Mouse (Mus musculus): ENCODE data around the gene Tfeb. TPM values are rescaled to one million over a fixed set of nuclear protein-coding genes. Genes with fewer than 3 reads are reported as not detected.

Tfeb gene
- polyA plus RNA-seq, 1 experiment: 36.4 TPM

GRCm38 (mm10) chr17:47737271-47738065 lies 638 bp downstream of the Tfeb start:
- H3K4me1 ChIP-seq (ENCODE audit: control insufficient read depth, insufficient read depth, low read length): 0 out of 2 replicates have a peak, but pooled peaks cover 9% of the 10 kb centered on the region
- peak overlapping the region; percentile 96 for H3K27ac ChIP-seq (ENCODE audit: insufficient read depth, low read depth, low read length)
- no peaks in the 10 kb centered on the region for H3K27me3 ChIP-seq (replicated peaks; ENCODE audit: control insufficient read depth, insufficient read depth, low read length)
- no peaks in the 10 kb centered on the region for H3K36me3 ChIP-seq (ENCODE audit: control insufficient read depth, insufficient read depth, low read length)
- peak; percentile 97 for DNase-seq
- 2% methylated on average over 55 of the region's 60 CpGs for WGBS
- no peak for TF ChIP-seq CTCF (conservative IDR thresholded peaks at IDR 0.05; ENCODE audit: insufficient read depth, insufficient read length, low read depth, low read length)
- H3K4me3 ChIP-seq (ENCODE audit: insufficient read depth, low read depth, low read length): peak overlapping the region; percentile 86

- no peak for TF ChIP-seq POLR2A (IDR thresholded peaks at IDR 0.05; ENCODE audit: low read depth, low read length)
- TF ChIP-seq CTCF (conservative IDR thresholded peaks at IDR 0.05; ENCODE audit: insufficient read depth, insufficient read length, low read depth, low read length): no peak
- peak; percentile 86 for DNase-seq
- Histone ChIP-seq H3K4me1 (ENCODE audit: control insufficient read depth, insufficient read depth, low read length) (0 out of 2 replicates have a peak, but pooled peaks cover 9% of the 10 kb centered on the region), H3K36me3 (ENCODE audit: control insufficient read depth, insufficient read depth, low read length) (no peaks in the 10 kb centered on the region), H3K27ac (ENCODE audit: insufficient read depth, low read depth, low read length) (peak overlapping the region; percentile 92), H3K4me3 (ENCODE audit: insufficient read depth, low read depth, low read length) (peak overlapping the region; percentile 86), H3K27me3 (replicated peaks; ENCODE audit: control insufficient read depth, insufficient read depth, low read length) (no peaks in the 10 kb centered on the region)
- WGBS: 2% methylated on average over 57 of the region's 61 CpGs
Observed at GRCm38 (mm10) chr17:47738066-47738878, 1.4 kb downstream of the Tfeb start.

DNA sequence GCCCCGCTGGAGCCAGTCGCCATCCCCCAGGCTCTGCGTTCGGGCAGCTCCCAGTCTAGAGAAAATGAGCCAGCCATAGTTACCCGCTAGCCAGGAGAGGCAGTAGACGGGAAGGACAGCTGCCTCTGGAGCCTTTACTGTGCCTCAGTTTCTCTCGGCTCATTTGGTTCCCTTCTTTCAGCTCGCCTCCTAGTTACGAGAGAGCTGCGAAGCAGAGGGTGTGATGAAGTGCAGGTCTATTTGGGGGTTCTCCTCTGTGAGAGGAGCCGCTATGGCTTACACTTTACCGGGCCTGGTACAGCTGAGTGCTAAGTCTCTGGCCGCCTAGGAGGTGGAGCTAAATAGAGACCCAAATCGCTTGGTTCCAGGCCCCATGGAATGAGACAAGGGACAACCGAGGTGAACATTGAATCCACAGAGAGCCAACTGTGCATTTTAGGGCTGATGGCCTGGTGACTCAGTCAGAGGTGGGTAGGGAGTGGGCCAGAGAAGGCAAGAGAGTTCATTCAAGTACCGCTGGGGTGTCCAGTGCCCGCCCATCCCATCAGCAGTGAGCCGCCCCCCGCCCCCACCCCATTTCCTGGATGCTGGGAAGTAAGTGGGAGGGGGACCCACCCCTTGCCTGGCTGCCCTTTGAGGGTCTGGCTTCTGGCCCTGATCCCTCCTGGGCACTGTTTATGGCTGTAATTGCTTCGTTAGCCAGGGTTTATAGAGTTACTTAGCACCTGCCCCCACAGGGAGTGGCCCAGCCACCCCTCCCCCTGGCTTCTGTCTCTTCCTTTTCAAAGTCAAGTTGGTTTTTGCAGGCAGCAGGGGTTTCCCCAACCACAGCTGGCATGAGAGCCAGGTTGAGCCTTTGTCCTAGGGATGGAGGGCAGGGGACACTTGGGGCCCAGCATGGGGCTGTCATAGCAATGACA lies 2.3 kb downstream of the Tfeb start:
- TF ChIP-seq CTCF (conservative IDR thresholded peaks at IDR 0.05; ENCODE audit: insufficient read depth, insufficient read length, low read depth, low read length) (no peak), POLR2A (IDR thresholded peaks at IDR 0.05; ENCODE audit: low read depth, low read length) (no peak)
- Histone ChIP-seq H3K4me1 (ENCODE audit: control insufficient read depth, insufficient read depth, low read length) (0 out of 2 replicates have a peak, but pooled peaks cover 9% of the 10 kb centered on the region), H3K4me3 (ENCODE audit: insufficient read depth, low read depth, low read length) (peak overlapping the region; percentile 86), H3K36me3 (ENCODE audit: control insufficient read depth, insufficient read depth, low read length) (no peaks in the 10 kb centered on the region), H3K27me3 (replicated peaks; ENCODE audit: control insufficient read depth, insufficient read depth, low read length) (no peaks in the 10 kb centered on the region), H3K27ac (ENCODE audit: insufficient read depth, low read depth, low read length) (peak overlapping the region; percentile 78)
- DNase-seq: peak; percentile 48
- WGBS: 17% methylated on average over 20 of the region's 20 CpGs

- no peak for DNase-seq
- H3K4me1 ChIP-seq (ENCODE audit: control insufficient read depth, insufficient read depth, low read length): 0 out of 2 replicates have a peak, but pooled peaks cover 9% of the 10 kb centered on the region
- H3K27ac ChIP-seq (ENCODE audit: insufficient read depth, low read depth, low read length): no peak overlapping the region
- H3K4me3 ChIP-seq (ENCODE audit: insufficient read depth, low read depth, low read length): no peak overlapping the region
- no peaks in the 10 kb centered on the region for H3K27me3 ChIP-seq (replicated peaks; ENCODE audit: control insufficient read depth, insufficient read depth, low read length)
- WGBS: 79% methylated on average over 2 of the region's 2 CpGs
- TF ChIP-seq CTCF (conservative IDR thresholded peaks at IDR 0.05; ENCODE audit: insufficient read depth, insufficient read length, low read depth, low read length) (no peak), POLR2A (IDR thresholded peaks at IDR 0.05; ENCODE audit: low read depth, low read length) (no peak)
- H3K36me3 ChIP-seq (ENCODE audit: control insufficient read depth, insufficient read depth, low read length): no peaks in the 10 kb centered on the region
Observed at GRCm38 (mm10) chr17:47740186-47740585, 3.4 kb downstream of the Tfeb start.

GRCm38 (mm10) chr17:47742991-47743734 lies 6.3 kb downstream of the Tfeb start:
- 57% methylated on average over 16 of the region's 16 CpGs for WGBS
- peak; percentile 35; the same call in 1 of the 2 replicates for TF ChIP-seq CTCF (conservative IDR thresholded peaks at IDR 0.05; ENCODE audit: insufficient read depth, insufficient read length, low read depth, low read length)
- TF ChIP-seq POLR2A (IDR thresholded peaks at IDR 0.05; ENCODE audit: low read depth, low read length): no peak
- no peak for DNase-seq
- no peak overlapping the region for H3K4me3 ChIP-seq (ENCODE audit: insufficient read depth, low read depth, low read length)
- no peak overlapping the region for H3K27ac ChIP-seq (ENCODE audit: insufficient read depth, low read depth, low read length)
- H3K27me3 ChIP-seq (replicated peaks; ENCODE audit: control insufficient read depth, insufficient read depth, low read length): no peaks in the 10 kb centered on the region
- H3K36me3 ChIP-seq (ENCODE audit: control insufficient read depth, insufficient read depth, low read length): no peaks in the 10 kb centered on the region
- H3K4me1 ChIP-seq (ENCODE audit: control insufficient read depth, insufficient read depth, low read length): 0 out of 2 replicates have a peak, but pooled peaks cover 9% of the 10 kb centered on the region

DNA sequence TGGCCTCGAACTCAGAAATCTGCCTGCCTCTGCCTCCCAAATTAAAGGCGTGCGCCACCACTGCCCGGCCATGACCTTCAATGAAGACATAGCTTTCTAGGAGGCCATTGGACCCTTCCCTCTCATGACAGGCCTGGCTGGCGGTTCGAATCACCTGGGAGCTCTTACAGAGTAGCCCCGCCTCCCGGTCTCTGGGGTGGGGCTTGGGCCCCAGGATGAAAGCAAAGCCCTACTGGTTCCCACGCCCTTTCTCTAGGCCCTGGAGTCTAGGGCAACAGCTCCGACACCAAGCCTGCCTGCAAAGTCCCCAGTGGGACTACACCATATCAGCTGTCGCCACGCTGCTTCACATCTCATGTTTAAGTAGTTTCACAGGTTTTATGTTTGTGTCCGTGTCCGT lies 7.3 kb downstream of the Tfeb start:
- DNase-seq: no peak
- 97% methylated on average over 14 of the region's 14 CpGs for WGBS
- H3K27me3 ChIP-seq (replicated peaks; ENCODE audit: control insufficient read depth, insufficient read depth, low read length): no peaks in the 10 kb centered on the region
- H3K27ac ChIP-seq (ENCODE audit: insufficient read depth, low read depth, low read length): no peak overlapping the region
- peaks cover 15% of the 10 kb centered on the region; the same call in 1 of the 2 replicates for H3K4me1 ChIP-seq (ENCODE audit: control insufficient read depth, insufficient read depth, low read length)
- no peak overlapping the region for H3K4me3 ChIP-seq (ENCODE audit: insufficient read depth, low read depth, low read length)
- no peaks in the 10 kb centered on the region for H3K36me3 ChIP-seq (ENCODE audit: control insufficient read depth, insufficient read depth, low read length)
- TF ChIP-seq CTCF (conservative IDR thresholded peaks at IDR 0.05; ENCODE audit: insufficient read depth, insufficient read length, low read depth, low read length) (no peak), POLR2A (IDR thresholded peaks at IDR 0.05; ENCODE audit: low read depth, low read length) (no peak)

All from kidney, adult 2 months (tissue).